Mouse (Mus musculus) T-helper 17 cell (primary cell): ENCODE results near the gene Wdfy3.
"Not testable (repeated sequence)": the region's sequence is repeated elsewhere in the genome, so short reads cannot be mapped to it uniquely, and the experiment has no call there.

Experiments
- in situ Hi-C, 2 experiments: fragments of 300-600 bp; cut with MboI, MseI; formaldehyde crosslinking; loops; 1 replicate in 1 of 2; 2 replicates in 1 of 2; pipeline ENCODE4 v1.15.1; 2025; ENCODE audit warnings: high pct_unique_total_duplicates in 2 of 2

The Wdfy3 gene

DNA sequence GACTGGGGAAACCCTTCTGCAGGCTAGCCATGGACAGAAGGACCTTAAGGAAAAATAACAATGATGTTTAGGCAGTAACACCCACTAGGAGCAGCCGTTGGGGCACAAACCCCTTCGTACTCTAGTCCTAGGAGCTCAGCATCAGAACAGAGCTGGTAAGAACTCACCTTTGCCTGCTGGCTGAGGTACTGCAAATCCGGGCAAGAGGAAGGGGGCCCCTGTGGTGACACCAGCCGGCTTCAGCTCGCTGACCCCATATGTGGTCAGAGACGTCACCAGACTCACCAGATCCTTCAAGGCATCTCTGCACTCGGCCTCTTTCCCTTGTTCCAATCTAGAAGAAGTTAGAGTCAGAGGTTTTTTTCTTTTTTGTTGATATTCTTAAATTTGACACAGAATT is 121.1 kb downstream of the Wdfy3 start:
- in situ Hi-C loops, result no loop called here

DNA sequence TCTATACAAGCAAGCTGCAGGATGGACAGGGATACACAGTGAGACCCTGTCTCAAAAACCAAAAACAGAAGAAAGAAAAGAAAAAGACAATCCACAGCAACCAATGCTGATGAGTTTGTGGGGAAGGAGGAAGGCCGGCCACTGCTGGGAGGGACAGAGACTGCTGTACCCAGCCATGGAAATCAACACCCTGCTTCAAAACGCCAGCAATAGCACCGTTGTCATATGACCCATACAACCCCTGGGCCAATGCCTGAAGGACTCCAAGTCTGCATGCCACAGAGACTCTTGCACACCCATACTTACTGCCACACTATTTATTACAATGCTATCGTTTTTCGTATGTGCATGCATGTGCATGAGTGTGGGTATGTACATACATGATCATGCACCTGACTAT is 124.0 kb downstream of the Wdfy3 start:
- in situ Hi-C loops, result no loop called here

DNA sequence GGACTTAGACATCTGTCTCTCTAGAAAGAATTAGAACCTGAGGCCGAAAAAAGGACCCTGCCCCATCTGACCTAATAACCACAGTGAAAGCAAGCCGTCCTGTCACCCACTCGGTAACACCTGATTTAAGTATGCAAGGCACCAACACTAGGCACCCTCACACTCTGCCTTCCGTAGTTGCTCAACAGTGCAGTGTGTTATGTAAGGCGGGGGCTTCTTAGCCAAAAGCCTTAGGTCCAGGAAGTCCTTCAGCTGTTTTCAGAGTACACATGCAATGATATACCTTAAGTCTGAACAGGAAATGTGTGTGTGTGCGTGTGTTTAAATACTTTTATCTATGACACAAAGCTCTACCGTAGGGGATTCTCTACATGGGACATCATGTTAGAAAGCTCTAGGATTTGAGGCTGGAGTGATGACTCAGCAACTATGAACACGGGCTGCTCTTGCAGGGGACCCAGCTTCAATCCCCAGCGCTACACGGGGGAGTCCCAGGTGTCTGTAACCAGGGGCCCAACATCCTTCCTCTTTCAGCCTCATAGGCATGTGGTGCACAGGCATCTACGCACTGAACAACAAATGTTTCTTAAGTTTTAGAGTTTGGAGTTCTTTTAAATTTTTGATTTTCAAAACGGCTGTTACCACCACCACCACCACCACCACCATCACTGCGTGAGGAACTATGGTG is 131.7 kb downstream of the Wdfy3 start:
- in situ Hi-C loops, result no loop called here

DNA sequence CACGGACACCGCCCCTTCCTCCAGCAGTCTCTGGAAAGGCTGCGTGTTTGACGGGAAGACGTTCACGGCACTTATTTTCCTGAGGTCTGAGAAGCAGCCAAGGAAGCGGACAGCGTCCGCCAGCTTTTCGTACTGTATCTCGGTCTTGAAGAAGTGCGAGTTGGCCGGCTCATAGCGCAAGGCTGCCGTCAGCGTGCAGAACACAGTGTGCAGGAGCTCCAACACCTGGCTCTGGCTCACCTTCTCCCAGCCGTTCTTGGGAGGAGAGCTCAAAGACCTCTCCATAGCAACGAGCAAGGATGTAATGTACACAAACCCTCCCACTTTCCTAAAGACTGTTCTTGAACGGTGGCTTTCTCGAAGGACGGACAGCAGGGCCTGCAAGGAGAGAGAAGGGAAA is 132.4 kb downstream of the Wdfy3 start:
- in situ Hi-C loops, result no loop called here

DNA sequence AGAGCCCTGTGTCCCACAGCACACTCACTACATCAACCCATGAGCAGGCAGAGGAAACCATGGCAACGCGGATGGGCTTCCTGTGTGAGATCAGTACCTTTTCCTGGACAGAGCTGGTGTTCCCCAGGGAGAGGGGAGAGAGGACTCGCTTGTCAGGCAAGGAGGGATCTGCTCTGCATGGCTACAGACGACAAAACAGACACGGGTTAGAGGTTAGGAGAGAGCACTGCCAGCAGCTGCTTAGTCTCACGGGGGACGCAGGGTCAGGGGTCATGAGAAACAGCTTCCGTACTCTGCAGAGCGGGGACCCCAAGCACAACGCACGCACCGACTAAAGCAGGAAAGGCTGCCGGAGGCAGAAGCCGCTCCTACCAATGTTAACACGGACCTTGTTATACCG is 133.8 kb downstream of the Wdfy3 start:
- in situ Hi-C loops, result no loop called here

DNA sequence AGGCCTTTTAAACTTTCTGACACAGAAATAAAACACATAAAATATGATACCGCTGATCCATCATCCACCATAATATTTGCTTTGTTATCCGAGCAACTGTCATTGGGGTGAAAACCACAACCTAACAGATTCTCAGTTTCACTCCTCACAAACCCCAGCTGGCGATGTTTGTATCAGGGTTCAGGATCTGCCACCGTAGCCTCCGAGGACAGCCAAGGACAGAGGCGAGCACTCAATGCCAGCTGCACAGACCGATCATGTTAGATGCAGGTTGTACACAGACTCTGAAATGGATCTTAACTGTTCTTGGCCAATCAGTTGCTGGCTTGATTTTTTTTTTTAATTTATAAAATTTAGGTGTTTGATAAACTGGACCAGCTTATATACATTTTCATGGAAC is 135.1 kb downstream of the Wdfy3 start:
- in situ Hi-C loops, result no loop called here

DNA sequence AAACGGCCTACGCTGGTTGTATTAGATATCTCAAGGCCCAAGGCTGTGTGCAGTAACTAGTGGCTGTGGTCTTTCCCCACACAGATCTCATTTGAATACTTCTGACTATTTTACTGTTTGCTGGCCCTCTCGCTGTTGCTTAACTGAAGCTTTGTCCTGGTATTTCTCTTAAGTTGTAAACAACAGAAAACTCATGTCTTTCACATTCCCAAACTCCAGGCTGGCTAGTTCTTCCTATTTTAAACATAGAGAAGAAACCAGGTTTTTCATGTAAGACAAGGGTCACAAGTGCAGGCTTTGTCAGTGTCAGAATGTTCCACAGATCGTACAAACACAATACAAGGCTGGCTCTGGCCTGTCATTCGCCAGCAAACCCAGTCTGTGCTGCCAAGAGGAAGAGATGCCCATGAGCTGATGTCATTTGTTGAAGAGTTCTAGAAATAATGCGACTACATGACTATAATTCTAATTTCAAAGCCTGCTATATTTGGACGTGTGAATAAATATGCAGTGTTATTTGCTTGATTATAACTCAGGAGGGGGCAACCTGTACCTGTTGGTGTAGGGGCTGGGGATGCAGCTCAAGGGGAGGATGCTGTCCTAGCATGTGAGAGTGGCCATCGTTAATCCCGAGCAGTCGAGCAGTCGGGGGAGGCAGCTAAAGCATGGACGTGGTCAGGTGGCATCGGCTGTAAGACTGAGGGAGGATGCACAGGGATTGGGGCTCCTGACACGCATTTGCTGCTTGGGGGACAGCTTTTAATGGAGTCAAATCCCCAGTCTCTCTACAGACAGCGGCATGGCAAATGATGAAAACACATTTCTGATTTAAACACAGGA is 136.5 kb downstream of the Wdfy3 start:
- in situ Hi-C loops, result no loop called here

DNA sequence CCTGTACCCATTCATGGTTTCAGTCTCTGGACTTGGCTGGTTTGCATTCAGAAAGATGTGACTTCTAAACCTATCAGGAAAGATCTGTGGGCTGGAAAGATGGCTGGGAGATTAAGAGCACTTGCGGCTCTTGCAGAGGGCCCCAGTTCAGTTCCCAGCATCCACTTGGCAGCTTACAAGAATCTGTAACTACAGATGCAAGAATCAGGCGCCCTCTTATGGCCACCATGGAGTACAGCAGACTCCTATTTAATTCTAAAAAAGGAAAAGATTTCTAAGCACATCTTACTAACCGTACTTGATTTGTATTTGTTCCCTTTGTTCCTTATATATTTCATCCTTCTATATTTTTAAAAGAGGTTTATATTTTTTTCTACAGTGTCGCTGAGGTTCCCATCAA is 137.7 kb downstream of the Wdfy3 start:
- in situ Hi-C loops, result no loop called here

DNA sequence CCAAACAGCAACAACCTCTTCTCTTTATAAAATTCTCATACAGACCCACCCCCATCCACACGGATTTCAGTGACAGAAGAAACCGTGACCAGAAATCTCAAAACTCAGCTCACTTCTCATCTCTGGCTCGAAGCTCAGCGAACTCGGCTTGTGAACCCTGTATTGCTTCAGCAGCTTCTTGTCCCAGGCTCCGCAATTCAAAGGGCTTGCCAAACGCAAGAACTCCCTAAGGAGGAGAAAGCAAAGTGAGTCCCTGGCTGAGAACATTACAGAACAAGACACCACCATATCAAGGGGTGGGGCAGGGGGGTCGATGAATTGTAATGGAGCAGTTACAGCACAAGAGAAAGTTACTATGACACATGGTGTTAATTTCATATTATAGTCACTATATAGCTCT is 143.4 kb downstream of the Wdfy3 start:
- in situ Hi-C loops, result no loop called here

DNA sequence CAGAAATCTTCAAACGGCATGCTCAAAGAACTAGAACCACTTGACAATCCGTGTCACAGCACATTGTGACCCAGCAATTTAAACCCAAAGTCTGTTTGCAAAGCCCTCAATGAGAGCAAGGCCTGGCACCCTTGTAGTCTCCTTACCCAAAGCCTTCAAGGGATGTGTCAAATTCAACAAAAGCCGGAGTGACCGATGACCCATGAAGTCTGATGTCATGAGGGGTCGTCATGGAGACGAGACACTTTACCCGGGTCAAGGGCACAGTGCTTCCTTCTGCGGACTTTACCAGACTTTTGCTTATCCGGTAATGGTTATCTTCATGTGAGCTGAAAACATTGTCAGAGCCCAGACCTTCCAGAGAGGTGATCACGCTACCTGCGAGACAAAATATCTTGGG is 146.0 kb downstream of the Wdfy3 start:
- in situ Hi-C loops, result no loop called here

DNA sequence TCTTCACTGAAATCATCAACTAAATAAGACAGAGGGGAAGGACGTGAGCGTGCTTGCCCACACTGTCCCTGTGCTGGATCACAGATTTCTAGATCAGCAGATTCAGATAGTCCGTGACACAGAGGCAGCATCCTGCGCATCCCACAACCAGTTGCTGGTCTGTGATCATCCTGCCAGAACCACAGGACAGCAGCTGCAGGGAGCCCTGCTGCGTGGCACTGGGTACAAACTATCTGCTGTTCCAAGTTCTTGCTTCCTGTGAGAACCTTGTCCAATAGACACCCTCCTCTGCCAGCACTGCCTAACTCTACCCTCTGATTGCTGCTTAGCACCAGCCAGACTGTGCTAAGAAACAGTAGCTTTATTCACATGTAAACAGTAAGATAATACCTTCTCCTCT is 150.2 kb downstream of the Wdfy3 start:
- in situ Hi-C loops, result no loop called here

DNA sequence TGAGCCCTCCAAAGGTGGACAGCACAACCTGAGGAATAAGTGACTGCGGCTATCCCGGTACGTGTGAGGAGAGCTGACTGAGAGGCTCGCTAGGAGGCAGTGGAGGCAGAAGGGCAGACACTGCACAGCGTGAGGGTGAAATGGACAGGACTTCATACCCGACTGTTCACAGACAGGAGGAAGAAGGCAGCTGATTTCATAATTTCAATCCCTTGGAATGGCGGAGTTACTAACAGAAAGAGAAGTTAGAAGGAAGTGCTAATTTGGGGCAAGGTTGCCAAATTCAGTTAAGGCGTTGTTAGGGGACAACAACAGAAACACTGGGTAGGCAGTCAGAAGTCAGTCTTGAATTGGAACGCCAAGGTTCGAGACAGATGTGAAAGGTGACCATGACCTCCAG is 160.3 kb downstream of the Wdfy3 start:
- in situ Hi-C loops, result no loop called here

DNA sequence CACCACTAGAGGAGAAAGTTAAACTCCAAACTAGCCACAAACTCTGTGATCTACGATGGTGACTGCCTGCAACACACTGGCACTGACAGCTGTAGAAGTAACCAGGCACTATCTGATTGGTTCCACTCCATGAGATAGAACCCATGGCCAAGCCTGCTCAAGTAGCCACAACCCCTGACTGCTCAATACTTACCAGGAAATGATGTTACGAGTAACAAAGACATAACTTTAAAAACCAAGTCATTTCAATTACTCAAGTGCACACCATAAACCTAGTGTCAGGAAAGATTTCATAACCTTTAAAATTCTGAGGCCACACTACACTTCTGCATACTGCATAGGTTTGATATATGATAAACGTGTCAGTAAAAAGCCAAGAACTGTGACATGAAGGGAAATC is 164.1 kb downstream of the Wdfy3 start:
- in situ Hi-C loops, result no loop called here

DNA sequence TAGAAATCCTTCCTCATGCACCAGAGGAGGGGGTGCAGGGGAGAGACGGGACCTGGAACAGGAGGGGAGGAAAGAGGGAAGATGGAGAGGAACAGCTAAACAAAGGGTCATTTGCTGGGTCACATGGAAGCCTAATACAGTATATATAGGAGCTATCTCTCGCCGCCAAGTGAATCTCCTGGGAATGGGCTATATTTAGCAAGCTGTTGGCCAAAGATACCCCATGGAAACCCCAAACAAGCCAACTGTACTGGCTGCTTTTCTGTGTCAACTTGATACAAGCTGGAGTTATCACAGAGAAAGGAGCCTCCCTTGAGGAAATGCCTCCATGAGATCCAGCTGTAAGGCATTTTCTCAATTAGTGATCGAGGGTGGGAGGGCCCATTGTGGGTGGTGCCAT is 164.9 kb downstream of the Wdfy3 start:
- in situ Hi-C loops, result not testable (repeated sequence)

DNA sequence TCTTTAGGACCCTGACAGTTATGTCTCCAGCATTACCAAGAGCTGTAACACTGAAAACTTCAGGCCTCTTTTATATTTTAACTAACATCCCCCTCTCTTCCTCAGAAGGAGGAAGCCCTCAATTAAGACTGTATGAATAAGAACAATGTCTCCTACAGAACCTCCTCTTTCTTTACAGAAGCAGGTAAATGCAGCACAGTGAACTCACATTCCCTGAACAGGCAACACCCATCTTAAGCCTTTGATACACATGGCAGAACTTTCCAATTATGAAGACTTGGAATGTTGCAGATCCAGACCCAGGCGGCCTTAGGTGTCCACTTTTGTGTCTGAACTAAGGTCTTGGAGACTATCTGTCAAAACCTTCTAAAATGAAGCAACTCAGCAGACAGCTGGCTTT is 167.0 kb downstream of the Wdfy3 start:
- in situ Hi-C loops, result no loop called here

DNA sequence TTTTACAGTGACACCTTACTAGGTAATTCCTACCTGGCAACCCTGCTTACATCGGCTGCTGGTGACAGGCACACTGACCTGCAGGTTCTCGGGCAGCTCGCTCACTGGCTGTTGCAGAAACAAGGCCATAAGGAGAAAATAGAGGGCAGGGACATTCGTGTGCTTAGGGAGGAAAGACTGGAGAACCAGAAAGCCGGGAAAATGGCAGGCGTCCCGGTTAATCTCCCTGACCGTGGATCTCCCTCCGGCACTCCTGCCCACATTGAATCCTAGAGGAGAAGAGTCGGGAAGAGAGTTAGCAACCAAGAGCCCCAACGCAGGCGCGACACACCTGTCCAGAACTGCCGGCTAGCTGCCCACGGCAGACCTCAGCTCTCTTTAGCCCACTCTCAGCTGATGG is 169.7 kb downstream of the Wdfy3 start:
- in situ Hi-C loops, result no loop called here

DNA sequence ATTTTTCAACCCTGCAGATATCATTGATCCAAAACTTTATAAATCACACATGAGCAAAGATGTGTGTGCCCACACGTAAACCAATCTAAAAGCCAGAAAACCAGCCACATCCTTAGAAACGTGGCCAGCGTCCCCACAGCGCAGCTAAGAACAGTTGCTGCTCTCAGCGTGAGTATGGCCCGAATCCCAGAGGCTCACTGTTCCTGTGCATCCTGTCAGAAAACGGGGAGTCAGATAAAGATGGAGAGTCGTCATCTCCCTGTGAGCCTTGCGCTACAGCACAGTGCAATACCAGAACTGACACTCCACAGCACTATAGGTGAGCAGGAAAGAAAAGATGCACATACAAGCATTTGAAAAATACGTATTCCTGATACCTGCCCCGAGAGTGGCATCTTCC is 172.9 kb downstream of the Wdfy3 start:
- in situ Hi-C loops, result no loop called here

DNA sequence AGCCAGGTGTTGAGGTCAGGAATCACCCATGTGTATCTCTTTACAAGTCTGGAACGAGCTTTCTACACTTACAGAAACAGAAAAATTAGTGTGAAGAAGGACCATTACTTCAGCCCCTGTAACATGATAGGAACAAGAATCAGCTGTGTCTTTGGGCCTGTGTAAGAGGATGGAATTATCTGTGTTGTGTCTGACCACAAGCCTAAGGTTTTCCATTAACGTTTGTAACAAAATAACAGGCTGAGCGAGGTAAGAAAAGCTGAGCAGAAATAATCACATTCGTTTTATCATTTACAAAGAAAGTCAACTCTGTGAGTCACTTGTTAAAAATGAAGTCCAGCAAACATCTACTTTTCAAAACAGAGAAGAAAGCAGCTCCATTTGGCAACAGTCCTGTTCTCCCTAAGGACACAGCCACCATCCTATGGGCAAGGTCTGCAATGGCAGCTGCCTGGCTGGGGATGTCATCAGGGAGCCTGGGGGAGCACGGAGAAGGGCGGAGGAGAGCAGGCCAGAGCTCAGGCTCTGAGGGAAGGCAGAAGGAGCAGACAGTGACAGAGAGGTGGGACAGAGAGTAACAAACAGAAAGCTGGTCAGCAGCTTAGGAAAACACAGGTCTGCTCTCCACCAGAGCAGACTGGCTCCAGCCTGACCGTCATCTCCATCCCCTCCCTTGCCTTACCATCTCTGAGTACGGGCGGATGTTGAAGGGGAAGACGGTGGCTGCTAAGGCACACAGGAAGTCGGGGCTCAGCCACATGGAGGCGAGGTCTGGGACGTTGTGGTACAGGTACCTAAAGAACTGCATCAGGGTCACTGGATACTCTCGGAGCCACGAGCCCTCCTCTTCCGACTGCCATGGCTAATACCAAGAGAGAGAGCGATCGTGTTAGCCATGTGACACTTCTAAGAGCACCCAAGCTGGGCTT is 173.7 kb downstream of the Wdfy3 start:
- in situ Hi-C loops, result no loop called here

DNA sequence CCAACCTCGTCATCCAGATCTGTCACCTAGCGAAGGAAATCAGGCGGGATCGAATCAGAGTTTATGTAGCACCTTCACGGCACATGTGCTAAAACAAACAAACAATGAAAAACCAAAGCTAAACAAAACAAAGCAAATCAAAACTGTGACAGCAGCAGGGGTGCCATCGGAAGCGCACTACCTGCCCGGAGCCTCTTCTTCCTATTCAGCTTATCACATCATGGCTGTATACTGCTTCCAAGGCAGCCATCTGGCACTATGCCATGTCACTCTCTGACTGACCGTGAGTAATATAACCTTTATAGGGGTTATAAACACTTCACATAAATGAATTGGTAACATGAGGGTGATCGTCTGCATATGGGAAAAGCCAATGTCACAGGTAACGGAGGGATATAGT is 174.6 kb downstream of the Wdfy3 start:
- in situ Hi-C loops, result no loop called here

DNA sequence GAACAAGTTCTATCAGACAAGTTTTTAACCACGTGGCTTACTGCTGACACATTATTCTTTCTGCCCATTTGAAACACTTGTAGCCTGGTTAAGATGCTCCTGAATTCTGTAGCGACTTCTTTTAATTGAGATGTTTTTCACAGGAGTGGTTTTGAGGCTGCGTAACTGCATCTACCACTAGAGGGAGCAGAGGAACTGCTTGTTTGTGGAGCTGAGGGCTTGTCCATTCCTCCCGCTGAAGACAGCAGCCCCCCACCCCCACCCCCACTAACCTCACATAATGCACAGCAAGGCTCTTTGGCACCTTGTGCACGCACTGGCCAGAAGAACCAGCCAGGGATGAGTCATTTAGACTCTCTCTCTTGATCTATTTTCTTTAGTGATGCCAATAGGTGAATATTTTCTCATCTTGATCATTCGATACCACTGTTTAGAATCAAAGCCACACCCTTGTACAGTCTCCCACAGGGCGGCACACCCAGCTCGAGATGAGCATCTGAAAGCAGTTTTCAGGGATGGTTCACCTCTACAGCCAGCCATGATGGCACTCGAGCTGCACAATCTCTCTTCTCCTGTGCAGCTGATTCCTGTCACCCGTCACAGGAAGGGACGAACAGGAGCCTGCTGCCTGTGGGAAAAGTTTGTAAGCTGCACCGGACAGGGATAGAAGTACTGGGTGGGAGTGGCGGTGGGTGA is 175.8 kb downstream of the Wdfy3 start:
- in situ Hi-C loops, result no loop called here

DNA sequence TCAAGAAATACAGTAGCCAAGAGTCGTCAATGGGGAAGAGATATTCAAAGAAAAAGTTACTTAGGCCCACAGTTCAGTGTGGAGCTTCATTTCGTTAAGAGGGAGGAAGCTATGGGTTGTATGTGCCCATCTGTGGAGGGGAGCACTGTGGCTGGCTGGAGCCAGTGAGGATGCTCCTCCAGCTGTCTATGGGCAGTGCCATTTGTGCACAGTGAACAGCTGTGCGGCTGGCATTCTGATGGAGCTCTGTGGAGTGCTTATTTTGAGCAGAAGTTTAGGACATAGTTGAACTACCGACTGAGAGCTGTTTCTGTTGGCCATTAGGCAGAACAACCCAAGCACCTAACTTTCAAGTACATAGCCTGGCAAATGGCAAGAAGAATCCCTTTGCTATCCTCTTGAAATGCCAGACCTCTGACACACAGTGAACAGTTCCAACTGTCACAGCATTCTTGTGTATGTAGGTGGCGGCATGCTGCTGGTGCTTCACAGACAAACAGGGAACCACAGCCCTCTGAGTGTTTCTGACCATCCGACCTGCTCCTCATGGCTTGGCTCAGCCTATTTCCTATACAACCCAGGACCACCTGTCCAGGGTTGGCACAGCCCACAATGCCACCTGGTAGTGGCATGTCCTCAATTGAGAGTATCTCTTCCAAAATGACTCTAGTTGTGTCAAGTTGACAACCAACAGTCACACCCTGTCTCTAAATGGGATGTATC is 177.9 kb downstream of the Wdfy3 start:
- in situ Hi-C loops, result no loop called here
